Mouse (Mus musculus) fat pad, adult 2 months (tissue): ENCODE data around the gene Ccdc9.
"Not testable (repeated sequence)": the region's sequence is repeated elsewhere in the genome, so short reads cannot be mapped to it uniquely, and the experiment has no call there.

ENCODE experiments used
- DNase-seq: peaks from one replicate; pipeline ENCODE4 v3.0.0-alpha.2; 2011; ENCODE audit warnings: low read depth, low spot score; ENCODE audit errors: extremely low read depth

The Ccdc9 gene

DNA sequence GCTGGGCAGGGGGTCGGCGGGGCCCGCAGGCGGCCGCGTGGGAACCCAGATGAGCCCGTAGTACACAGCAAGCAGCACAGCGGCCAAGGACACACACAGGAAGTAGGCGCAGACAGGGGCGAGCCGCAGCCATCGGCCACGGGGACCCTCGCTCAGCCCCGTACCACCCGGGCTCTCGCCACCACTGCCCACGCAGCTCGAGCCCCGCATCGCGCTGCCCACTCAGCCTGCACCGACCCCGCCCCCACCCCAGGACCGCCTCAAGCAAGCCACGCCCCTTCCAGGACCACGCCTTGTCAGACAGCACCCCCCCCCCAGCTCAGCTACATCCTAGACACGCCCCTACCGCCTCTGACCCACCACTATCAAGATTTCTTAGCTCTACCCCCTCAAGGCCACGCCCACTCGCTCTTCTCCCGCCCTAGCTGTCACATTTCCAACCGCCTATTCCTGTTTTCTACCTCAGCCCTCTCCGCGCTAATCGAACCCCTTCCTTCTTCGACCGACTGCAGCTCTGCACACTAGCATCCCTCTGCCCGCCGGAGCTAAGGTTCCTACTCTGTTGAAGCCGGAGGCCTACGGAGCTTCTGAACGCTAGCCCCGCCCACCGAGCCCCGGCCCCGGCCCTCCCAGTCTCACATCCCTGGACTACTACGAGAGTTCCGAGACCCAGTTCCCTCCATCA is 13.4 kb downstream of the Ccdc9 start, which contains the start of gene Inafm1:
Gene Inafm1 (minus strand): TSS at position 537 of the 685 bp plus-strand sequence.
- DNase-seq, result no peak

DNA sequence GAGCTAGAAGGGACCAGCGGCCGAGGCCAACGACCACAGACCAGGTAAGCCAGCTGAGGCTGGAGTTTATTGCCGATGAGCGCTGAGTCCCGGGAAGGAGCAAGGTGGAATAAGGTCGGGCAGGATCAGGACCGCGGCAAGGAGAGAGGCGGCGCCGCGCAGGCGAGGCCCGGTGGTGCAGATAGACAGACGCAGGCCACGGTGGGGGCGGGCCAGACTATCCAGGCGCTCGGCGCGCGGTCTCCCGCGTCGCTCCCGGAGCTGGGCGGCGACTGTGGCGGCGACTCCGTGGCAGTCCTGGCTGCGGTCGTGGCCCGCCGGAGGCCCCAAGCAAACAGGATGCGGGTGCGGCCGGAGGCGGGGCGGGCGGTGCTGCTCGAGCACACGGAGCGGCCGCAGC is 13.9 kb downstream of the Ccdc9 start:
- no peak for DNase-seq

DNA sequence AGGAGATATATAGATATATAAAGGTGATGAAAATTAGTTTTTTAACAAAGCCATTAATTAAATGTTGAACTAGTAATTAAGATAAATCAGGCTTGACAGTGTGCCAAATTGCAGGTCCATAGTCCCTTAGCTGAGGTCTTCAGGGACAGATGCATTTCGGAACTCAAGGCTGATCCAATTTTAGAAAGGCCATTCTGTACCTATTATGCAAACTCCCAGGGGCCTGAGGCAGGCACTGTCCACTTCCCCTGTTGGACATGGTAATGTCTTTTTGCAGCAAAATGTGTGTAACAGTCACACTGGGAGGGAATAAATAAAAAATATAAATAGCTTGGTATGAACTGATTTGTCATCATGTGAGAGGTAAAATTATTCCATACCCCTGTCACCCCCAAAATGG is 15.5 kb downstream of the Ccdc9 start:
- no peak for DNase-seq

DNA sequence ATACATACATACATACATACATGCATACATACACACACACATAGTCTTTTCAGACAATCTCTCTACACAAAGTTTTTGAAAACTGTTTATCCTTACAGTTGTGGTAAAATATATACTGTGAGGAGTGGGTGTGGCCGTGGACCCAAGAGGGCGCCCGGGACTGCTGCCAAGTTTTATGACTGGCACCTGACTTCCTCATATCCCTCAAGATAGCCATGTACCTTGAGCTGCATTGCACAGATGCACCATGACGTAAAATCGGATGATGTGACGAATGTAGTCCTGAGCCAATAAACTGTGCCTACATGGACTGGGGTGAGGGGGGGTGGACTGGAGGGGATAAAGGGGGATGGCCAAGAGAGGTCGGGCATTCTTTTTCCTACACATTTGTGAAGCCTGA is 20.0 kb downstream of the Ccdc9 start:
- not testable (repeated sequence) for DNase-seq

DNA sequence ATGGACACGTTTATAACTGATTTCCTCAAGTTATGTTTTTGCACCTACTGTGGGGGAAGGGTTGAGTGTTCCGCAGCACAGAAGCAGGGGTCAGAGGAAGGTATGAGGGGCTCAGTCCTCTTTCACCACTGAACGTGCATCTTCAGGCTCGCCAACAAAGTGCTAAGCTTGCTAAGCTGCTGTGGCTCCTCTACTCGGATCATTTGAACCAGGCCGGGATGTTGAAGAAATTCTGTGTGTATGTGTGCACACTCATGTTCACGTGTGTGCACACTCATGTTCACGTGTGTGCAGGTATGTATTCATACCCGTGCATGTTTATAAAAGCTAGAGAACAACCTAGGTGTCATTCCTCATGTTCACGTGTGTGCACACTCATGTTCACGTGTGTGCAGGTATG is 20.7 kb downstream of the Ccdc9 start:
- DNase-seq, result no peak

DNA sequence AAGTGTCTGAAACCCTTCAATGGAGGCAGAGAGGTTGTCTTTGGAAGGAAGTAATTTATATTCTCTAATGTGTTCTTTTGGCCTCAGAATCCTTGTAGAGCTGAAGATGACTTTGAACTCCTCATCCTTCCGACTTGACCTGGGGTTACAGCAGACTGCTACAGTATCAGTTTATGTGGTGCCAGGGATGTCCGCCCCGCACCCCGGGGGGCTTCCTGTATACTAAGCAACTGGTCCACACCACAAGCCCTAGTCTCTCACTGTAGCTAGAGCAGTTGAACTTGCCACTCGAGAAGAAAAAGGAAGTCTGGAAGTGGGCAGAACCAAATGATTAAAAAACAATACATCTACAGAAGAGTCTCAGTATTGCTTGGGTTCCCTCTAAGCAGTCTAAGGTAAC is 22.8 kb downstream of the Ccdc9 start:
- no peak for DNase-seq

DNA sequence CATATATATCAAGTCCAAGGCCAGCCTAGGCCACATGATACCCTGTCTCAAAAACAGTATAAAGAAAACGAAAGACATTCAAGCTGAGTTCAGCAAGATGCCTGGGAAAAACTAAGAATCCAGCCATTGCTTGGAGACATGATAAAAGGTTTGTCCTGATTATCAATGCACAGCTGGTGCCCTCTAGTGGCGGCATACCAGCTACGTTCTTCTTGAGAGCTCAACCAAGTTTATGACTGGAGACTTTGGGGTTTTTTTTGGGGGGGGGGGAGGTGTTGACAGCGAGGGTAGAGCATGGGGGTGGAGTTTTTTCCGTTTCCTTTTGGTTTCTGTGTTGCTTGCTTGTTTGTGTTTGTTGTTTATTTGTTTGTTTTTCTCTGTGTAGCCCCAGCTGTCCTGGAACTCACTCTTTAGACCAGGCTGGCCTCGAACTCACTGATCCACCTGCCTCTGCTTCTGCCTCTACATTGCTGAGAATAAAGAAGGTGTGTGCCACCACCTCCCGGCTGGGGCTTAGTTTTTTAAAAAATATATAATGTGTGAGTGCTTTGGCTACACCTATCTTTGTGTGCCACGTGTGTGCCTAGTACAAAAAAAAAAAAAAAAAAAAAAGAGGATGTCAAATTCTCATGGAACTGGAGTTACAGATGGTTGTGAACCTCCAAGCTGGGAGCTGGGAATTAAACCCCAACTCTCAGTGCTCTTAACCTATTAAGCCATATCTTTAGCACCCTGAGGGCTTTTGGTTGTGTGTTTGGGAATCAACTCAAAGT is 23.4 kb downstream of the Ccdc9 start:
- DNase-seq, result no peak

DNA sequence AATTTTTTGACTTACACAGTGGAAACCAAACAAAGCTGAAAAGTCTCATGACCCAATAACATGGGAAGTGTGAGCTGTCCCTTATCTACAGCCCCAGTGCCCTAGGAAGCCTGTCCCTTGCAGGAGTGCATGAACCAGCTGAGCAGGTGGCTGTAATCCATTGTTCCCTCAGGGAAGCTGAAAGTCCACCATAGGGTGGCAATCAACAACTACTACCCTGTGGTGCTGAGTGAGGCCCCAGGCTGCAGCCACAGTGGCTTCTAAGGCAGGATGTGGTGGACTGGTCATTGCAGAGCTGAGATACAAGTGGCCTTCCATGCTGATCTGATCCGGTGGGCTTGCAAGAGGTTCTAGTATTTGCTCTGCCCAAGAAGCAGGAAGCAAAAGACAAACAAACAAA is 25.5 kb downstream of the Ccdc9 start:
- DNase-seq, result no peak

DNA sequence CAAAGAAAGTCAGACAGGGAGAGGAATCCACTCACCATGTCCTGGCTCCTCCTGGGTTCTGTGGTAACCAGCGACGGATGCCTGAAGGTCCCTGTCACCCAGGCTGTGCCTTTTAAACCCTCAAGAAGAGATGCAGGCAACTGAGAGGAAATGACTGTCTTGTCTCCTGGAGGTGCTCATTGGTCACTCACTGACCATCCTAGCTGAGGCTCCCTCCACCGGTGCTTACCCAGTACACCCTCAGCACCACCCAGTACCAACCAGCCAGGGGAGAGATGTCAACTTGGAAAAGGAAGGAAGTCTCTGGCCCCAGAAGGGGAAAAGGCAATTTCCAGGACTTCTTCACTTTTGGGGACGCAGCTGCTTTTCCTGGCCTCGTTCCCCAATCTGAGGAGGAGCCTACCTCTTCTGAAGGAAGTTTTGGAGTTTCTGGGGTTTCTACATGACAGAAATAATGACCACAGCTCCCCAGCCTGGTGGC is 27.4 kb downstream of the Ccdc9 start, which contains the start of gene C5ar1:
Gene C5ar1 (minus strand): TSS at position 431 of the 481 bp plus-strand sequence.
- no peak for DNase-seq

DNA sequence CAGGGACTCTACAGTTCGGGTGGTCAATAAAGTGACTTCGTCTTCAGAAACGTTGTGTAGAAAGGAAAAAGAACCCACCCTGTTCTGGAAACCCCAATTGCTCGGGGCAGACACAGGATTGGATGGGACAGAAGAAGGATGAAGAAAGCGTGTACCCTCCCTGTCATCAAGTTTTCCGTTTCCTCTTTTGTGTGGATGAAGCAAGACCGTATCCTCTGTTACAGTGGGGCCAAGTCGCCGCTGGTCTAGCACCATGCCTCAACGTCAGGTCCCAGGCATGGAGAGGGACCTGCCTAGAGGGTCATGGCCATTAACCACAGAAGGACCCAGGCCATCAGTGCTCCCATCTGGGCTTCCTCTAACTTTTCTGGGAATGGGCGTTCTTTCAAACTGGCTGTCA is 28.8 kb downstream of the Ccdc9 start:
- DNase-seq, result no peak

DNA sequence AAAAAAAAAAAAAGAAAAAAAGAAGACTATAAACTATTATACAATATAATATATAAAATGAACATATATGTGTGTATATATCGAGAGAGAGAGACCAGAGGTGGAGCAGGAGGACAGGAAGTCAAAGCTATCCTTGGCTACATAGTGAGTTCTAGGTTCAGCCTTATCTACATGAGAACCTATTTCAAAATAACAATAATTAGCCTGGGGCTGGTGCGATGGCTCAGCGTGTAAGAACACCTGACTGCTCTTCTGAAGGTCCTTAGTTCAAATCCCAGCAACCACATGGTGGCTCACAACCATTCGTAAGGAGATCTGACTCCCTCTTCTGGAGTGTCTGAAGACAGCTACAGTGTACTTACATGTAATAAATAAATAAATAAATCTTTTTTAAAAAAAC is 30.6 kb downstream of the Ccdc9 start:
- DNase-seq, result not testable (repeated sequence)

DNA sequence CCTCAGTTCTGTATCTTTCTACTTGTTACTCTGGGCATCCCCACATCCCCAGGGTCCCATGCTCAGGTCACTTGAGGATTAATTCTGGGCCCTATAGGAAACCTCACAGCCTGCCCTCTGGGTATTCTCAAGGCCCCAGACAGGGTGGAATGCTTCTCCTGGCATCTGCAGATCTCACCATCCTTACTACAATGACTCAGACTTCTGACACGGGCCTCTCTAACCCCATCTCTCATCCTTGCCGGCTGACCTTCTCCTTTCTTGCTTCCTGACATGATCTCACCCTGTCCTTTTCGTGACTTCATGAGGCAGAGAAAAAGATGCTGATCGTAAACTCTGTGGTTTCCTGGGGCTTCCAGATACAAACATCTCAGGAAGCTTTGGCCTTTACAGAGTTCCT is 32.4 kb downstream of the Ccdc9 start:
- DNase-seq, result no peak

DNA sequence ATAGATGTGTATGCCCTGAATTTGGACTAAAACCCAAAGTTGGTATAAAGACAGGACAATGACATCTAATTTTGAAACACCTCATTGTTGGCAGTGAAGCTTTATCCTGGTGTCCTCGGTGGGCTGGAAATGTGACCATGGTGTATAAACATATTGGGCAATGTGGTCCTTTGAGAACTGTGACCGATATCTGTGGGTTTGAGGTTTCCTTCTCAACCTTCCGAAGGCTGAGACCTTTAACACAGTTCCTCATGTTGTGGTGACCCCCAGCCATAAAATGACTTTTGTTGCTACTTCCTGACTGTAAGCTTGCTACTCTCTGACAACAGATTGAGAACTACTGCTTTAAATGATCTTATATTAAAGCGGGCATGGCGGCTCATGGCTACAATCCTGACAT is 35.9 kb downstream of the Ccdc9 start:
- no peak for DNase-seq

DNA sequence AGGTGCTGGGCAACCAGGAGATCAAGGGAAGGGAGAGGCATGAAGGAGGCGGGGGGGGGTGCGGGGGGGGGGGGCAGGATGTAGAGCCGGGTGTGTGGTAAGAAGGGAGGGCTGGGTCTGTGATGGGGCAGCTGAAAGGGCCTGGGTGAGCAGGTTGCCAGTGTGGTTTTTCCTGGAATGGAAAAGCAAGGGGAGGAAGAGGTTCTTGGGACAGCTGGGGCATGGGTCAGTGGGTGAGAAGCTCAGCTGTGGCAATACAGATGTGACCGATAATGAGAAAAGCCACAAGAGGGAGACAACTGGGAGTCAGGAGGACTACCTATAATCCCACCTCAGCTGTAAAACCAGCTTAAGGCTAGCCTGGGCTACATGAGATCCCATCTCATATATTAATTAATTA is 40.6 kb downstream of the Ccdc9 start:
- DNase-seq, result no peak

DNA sequence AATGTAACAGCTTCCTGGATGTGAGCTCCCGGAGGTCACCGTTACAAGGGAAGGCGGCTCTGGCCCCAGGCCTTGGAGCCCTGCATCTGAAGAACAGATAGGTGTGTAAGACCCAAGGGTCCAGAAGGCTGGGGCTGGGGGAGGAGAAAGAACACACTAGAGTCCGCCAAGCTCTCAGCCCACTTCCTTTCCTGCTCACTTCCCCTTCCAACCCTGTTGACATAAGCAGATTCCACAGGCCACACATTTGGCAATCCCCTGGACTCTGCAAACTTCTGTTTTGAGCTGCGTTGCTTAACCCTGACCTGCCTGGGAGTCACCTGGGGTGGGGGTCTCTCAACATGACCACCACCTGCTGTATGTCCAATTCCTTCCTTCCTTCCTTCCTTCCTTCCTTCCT is 42.5 kb downstream of the Ccdc9 start, which contains the start of gene C5ar2:
Gene C5ar2 (minus strand): TSS at position 88 of the 400 bp plus-strand sequence.
- no peak for DNase-seq

DNA sequence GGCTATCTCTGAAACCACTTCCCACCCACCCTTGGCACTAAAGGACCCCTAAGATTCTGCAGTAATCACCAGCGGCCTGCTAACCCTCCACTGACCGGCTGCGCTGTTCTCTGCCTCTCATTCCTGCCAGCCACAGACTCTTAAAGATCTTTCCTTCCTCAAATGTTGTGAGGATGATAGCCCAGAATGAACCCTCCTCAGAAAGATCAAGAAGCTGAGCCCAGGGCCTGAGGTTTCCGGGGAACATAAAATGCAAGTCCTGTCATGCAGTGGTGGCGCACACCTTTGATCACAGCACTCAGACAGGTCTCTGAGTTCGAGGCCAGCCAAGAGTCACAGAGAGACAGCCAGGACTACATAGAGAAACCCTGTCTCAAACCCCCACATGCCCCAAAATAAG is 44.4 kb downstream of the Ccdc9 start:
- DNase-seq, result no peak

DNA sequence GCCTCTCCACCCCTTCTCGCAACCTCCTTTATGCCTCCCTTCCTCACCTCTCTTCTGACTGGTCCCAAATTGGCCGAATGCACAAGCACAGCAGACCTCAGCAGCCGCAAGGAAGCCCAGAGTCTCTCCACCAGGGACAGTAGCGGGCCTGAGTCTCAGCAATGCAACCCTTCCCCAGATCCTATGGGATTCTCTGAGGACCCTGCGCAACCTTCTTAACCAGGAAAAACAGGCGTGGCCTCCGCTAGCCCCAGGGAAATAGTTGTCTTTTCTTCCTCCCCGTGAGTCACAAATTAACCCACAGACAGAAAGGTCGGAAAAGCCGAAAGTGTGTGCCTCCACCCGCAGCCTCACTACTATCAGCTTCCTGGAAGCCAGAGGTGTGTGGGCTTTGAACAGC is 44.8 kb downstream of the Ccdc9 start:
- DNase-seq, result no peak

DNA sequence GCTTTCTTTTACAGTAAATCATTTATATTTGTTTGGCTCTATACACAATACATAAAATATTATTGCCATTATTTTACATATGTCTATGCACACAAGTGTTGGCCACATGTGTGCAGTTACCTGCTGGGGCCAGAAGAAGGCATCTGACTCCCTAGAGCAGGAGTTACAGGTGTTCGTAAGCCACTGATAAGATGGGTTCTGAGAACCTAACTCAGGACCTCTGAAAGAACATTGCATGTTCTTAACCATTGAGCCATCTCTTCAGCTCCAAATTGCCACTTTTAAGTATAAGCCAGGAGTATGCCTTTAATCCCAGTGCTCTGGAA is 45.7 kb downstream of the Ccdc9 start:
- no peak for DNase-seq

DNA sequence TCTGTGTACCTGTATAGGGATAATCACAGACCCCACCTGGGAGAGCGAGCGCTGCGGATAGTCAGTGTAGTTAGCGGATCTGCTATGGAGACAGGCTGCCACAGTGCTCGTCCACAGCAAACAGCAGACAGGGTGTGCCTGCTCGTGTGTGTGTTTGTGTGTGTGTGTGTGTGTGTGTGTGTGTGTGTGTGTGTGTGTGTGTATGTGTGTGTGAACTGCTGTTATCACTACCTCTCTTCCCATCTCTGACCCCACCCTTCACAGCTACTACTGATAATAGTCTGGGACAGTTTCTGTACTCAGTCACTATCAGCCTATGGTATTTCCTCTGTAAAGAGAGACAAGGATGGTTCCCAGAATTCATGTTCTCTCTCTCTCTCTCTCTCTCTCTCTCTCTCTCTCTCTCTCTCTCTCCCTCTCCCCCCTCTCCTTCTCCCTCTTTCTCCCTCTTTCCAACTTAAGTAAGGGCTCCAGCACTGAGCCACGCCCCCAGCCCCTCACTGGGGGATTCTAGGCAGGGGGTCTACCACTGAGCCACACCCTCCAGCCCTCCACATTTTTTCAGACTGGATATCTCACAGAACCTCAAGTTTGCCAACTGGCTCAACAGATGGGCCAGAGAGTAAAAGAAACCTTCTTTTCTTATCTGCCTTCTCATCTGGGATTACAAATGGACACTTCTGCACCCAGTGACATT is 46.2 kb downstream of the Ccdc9 start:
- no peak for DNase-seq

DNA sequence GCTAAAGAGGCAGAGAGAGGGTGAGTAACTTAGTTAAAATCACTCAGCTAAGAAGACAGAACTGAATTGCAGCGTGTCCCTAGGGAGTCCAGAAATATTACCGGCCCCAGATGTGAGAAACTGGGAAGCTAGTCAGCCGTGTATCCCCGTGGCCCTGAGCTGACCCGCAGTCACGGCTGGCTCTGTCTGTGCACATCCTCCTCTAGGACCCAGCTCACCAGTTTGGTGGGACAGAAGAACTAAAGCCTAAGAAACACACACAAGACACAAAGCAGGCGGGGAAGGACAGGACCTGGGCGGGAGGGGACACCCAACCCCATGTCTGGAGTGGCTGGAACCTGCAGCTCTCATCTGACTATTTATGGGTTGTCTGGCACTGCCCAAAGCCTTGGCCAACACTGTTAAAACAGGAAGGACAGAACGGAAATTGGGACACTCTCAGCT is 47.0 kb downstream of the Ccdc9 start:
- DNase-seq, result no peak

DNA sequence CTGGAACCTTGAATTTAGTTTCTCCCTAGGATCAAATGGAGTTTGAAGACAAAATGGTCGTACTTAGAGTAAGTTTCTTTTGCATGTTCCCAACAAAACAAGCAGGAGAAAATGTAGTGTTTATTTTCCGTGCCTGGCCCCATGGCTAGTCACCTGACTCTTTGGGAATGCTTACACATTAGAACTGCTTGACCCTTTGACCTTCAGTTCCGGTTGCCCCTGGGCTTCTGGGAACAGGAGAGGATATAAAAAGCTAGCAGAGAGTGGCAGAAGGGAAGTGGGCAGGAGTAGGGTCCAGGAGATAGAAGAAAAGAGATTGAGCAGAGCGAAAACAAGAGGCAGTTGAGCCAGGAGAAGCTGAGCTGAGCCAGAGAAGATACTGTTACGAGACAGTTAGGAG is 56.7 kb downstream of the Ccdc9 start:
- no peak for DNase-seq
